Mouse (Mus musculus) layer of hippocampus, adult 2 months (tissue): ENCODE measurements around the gene Dennd2a. TPM values are rescaled to one million over a fixed set of nuclear protein-coding genes. Genes with fewer than 3 reads are reported as not detected.
A peak's percentile ranks its signal among the peaks of the same experiment; 100 is the strongest.

Experiments
- DNase-seq, 2 experiments: peaks; one replicate each; pipeline ENCODE4 v3.0.0; 2022; ENCODE audit warnings: low spot score in 2 of 2
- H3K27ac ChIP-seq: fragments of 200-600 bp; 2 replicates; pipeline ENCODE4 v1.8.1; 2022
- H3K4me3 ChIP-seq: fragments of 200-600 bp; 2 replicates; pipeline ENCODE4 v1.8.1; 2022; ENCODE audit warnings: mild to moderate bottlenecking
- CTCF ChIP-seq: fragments of 200-600 bp; conservative IDR thresholded peaks from 2 replicates; pipeline ENCODE4 v1.8.1; 2022; ENCODE audit warnings: antibody characterized with exemption, mild to moderate bottlenecking, moderate library complexity
- total RNA-seq, 2 experiments: library from RNA; stranded (reverse); gene quantifications; 2 replicates each; pipeline ENCODE4 v1.2.3; 2021

The Dennd2a gene
- total RNA-seq, 2 experiments from 2014 or later, result 37.0 to 38.2 TPM

DNA sequence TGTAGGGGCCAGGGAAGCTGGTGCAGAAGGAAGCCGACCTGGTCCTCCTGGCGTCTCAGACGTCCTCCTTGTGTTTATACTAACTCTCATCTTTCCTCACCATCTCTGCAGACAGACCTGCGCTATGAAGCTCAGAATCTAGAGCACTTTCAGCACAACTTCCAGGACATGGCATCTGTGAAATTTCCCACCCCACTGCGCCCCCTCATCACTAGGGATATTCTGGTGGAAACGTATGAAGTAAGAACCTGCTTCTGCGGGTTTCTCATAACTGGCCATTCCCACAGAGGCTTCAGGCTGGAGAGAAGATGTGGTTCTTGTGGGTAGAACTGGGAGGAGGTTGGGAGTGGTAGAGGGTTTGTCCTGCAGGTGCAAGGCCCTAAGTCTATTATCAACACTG is 21.9 kb upstream of the Dennd2a start:
- DNase-seq, result no peak
- H3K4me3 ChIP-seq, result no peak overlapping the region
- no peak for TF ChIP-seq CTCF
- H3K27ac ChIP-seq, result no peak overlapping the region

DNA sequence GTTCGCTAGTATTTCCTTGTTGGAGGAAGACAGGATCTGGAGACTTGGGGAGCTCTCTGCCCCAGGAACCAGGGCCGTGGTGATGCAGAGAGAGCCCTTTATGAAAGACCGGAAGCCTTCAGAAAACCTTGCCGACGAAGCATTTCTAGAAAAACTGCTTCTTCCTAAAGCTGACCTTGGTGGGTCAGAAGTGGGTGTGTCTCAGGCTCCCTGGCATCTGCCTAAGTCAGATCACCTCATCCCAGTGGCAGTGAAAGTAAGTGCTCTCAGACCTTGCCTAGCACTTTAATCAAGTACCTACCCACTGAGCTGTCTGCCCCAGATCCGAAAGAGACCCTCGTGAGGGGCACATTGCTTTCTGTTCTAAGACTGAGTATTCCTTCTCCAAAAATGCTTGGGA is 17.3 kb upstream of the Dennd2a start:
- no peak for DNase-seq
- Histone ChIP-seq H3K4me3 (peak overlapping the region; percentile 91), H3K27ac (0 out of 2 replicates have a peak overlapping the region, but pooled peaks have one; percentile 97)
- TF ChIP-seq CTCF, result no peak

DNA sequence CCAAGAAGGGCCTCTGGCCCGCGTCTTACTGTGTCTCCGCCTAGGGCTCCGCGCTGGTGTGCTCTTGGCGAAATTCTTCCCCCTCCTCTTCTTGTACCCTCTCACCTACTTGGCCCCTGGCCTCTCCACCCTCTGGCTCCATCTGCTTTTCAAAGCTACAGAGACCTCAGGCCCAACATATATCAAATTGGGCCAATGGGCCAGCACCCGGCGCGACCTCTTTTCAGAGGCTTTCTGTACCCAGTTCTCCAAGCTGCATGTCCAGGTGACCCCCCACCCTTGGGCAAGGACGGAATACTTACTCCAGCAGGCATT is 16.8 kb upstream of the Dennd2a start:
- no peak for TF ChIP-seq CTCF
- Histone ChIP-seq H3K4me3 (peak overlapping the region; percentile 91), H3K27ac (peak overlapping the region; percentile 97)
- no peak for DNase-seq

DNA sequence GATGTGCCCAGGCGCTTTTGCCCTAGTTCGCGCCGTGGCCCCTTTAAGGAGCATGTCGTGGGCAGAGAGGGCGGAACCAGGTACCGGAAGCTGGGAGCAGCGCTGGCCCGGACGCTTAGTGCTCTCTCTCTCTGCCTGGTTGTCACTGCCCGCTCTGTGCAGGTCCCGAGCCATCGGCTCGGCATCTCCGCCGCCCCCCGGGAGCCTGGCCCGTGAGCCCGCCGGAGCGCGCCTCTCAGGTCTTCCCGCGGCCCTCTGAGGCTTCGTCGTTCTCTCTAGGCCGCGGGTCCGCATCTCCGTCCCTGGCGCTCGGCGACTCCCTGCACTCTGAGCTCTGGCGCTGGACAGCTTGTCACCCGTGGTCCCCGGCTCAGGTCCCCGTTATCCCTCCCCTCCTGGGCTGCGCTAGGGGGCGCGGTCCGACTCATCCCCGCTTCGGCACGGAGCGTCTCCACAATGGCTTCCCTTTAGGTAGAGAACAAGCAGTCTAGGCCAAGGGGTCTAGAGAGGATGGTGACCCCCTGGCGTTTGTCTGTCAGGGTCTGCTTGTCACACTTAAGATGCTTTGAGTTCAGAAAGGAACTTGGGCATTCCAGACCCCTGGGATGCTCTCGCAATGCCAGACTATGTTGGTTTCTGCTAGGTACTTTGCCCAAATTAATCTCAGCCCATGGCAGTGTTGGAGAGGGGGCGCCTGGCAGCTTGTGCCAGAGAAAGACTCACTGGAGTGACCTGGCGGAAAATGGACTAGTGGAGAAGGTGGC is 16.3 kb upstream of the Dennd2a start, which contains the start of gene Adck2:
Gene Adck2 (plus strand): TSS at position 83 of the 764 bp plus-strand sequence.
- DNase-seq, result peak; percentile 76 to 85
- peak; percentile 56 for TF ChIP-seq CTCF
- Histone ChIP-seq H3K4me3 (peak within 1 kb of the TSS; percentile 91), H3K27ac (peak within 1 kb of the TSS; percentile 97)

DNA sequence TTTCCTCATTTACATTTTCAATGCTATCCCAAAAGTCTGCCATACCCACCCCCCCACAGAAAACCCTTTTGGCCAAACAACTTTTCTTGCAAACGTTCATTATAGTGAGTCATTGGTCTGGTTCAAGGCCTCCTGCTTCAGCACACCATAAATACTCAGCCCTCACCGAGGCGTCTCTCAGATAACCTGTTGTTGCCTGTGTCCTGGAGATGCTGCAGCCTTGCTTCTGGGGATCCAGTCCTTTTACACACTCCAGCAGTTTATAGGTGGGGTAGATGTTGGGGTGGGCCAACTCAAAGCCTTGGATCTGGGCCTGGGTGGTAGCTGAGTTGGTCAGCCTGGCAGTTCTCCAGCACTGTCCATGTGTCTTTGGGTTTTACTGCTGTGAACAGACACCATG is 12.8 kb upstream of the Dennd2a start:
- no peak for DNase-seq
- H3K27ac ChIP-seq, result no peak overlapping the region
- no peak for TF ChIP-seq CTCF
- H3K4me3 ChIP-seq, result no peak overlapping the region

DNA sequence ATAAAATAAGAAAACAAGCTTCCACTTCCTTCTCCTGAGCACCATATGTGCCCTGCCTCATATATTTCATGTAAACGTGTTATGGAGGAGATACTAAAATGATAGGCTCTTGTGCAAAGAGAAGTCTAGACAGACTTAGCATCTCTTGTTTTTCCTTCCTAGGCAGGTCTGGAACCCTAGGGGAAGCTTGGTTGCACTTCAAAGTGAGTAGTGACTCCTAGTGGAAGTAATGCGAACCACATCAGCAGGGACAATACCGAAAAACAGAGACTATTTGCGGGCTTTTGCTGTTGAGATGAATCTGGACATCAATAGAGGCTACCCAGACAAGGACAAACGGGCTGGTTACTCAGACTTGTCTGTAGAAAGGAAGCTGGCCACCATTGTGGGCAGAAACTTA is 9.9 kb upstream of the Dennd2a start:
- H3K4me3 ChIP-seq, result no peak overlapping the region
- peak; percentile 92 for TF ChIP-seq CTCF
- H3K27ac ChIP-seq, result no peak overlapping the region
- DNase-seq, result peak; percentile 35 to 48

DNA sequence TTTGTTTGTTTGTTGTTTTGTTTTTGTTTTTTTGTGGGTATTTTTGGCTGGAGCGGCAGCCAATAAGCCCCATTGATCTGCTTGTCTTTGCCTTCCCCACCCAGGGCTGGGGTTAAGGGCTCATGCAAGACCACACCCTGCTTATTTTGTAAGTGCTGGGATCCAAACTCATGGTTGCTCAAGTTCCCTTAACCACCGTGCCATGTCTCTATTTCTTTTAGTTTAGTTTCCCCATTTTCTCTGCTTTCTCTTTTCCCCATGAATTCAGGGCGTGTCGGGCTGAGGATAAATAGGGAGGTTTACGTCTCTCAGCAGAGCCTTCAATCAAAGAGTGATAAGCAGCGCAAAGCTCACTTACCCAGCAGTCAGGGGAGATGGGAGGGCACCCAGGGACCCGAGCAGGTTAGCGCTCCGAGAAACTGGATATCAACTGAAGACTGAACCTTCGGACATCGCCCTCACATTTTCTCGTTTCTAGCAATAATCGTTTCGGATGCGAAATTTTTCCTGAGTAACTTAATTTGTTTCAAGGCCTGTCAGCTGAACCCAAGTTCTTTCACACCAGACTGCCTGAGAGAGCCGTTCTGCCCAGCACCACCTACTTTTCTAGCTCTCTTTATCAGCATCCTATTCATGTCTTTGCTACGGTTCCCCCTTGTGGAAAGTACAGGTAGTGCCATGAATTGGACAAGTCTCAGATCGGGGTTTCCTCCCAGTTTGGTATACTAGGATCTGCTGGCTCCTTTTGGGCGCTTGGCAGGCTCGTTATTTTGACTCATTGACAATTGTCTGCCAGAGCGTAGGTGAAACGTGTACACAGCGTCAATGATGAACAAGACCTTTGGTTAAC is 4.7 kb upstream of the Dennd2a start:
- DNase-seq, result peak; percentile 91 to 92
- TF ChIP-seq CTCF, result peak; percentile 93
- Histone ChIP-seq H3K4me3 (no peak overlapping the region; the same call in 1 of the 2 replicates), H3K27ac (no peak overlapping the region)

DNA sequence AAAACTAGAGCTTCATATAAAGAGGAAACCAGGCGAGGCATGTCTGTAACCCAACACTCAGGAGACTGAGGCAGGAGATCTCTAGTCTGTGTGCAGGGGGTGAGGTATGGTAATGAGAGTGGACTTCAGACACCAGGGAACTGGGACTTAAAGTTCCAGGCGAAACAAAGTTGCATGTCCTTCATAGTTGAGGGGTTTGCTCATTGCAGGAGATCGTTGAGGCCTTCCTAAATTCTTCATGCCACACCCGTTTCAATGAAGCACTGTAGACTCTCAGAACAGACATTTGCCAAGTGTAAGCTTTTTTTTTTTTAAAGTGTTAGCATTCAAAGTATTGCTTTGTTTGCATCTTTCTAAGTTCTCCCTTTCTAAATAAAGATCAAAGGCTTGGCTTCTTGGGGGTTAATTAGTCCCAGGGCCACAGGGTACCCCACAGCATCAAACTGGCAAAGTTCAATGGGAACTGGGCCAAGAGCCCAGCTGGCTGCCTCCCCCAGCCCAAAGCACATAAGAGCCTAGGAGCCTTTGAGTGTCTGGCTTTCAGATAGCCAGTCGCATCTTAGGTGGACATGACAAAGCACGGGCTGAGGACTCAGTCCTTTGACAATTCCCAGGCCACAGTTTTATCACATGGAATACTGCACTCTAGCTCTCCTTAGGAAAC is 1.7 kb upstream of the Dennd2a start:
- no peak overlapping the region for H3K27ac ChIP-seq

DNA sequence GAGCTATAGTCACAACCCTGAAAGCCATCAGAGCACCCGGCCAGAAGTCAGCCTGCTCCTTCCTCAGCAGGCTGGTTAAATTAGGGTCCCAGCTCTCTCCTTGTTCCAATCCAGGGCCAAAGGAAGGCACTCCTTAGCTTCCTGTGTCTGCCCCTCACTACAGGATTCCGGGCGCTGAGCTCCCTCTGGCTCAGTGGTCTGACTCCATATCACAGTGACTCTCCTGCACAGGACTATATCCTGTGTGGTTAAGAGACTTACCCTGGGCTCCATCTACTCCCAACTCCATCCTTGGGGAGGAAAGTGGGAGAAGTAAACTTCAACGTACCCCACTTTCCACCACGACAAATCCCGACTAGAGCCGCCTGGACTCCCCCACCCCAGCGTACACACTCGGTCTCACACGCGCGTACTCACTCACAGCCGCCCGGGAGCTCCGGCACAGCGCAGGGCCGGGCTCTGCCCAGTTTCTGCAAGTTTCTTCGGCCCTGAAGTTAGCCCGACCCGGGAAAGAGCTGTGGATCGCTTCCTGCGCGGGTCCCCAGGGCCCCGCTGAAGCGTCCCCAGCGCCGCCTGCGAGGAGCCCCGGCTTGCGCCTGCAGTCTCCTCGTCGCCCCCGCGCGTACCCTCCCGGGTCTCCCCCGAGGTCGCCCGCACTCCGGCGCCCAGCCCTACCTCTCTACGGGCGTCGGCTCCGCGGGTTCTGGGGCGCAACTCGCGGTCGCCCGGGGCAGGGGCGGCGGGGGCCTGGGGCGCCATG is 587 bp downstream of the Dennd2a start:
- peak in 1 of 2 experiments; percentile 46 for DNase-seq
- no peak for TF ChIP-seq CTCF
- peak overlapping the region; percentile 86 for H3K4me3 ChIP-seq
- H3K27ac ChIP-seq, result peak overlapping the region; percentile 93

More for the DNA sequence above, 1.7 kb upstream of the Dennd2a start:
- no peak for TF ChIP-seq CTCF
- DNase-seq, result no peak
- H3K4me3 ChIP-seq, result no peak overlapping the region

DNA sequence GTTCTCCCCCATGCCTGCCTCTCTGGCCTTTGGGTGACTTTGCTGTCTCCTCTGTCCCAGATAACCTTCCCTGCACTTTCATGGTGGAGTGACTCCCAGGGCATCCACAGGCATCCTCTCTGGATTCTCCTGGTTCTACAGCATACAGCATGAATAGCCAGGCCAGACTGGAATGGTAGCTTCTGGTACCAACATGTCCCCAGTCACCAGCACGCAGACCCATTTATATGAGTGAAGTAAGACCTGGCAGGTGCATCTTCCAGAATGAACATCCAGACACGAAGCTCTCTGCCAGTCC is 2.1 kb downstream of the Dennd2a start:
- TF ChIP-seq CTCF, result no peak
- DNase-seq, result no peak
- peak overlapping the region; percentile 86 for H3K4me3 ChIP-seq
- H3K27ac ChIP-seq, result peak overlapping the region; percentile 25; the same call in 1 of the 2 replicates

DNA sequence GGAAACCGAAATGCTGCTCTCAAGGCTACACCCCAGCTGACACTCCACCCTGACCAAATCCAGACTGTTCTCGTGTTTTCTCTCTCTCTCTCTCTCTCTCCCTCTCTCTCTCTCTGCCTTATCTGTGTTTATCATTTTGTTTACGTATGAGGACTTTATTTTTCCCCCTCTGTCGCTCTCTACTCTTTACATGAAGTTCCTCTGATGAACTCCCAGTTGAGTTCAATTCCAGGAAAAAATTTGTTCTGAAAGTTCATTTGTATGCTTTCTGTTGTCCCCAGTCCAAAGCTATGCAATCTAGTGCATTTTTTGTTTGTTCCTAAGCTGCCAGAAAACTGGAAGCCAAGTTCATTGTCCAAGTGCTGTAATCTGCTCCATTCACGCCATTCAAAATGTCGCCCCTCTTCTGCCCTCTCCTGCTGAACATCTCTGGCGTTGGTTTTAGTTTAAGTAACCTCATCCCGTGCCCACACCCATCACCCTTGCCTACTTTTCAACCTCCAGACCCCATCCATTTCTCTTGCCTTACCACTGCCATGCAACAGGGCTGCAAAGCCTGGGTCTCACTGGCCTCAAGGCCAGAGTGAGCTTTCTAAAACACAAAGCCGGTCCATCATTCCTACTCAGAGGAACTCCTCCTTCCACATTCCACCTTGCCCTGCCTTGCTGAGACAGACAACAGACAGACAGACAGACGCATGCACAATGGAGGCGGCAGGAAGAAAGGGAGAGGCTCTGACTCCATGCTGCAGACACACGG is 2.6 kb downstream of the Dennd2a start:
- no peak for DNase-seq
- peak overlapping the region; percentile 86; the same call in 1 of the 2 replicates for H3K4me3 ChIP-seq
- no peak for TF ChIP-seq CTCF
- peak overlapping the region; percentile 25; the same call in 1 of the 2 replicates for H3K27ac ChIP-seq
